Mouse (Mus musculus) gastrocnemius, postnatal 4 days (tissue): ENCODE data around the gene Tbc1d21. TPM values are rescaled to one million over a fixed set of nuclear protein-coding genes. Genes with fewer than 3 reads are reported as not detected.
A peak's percentile ranks its signal among the peaks of the same experiment; 100 is the strongest.

ENCODE experiments used
- DNase-seq, 2 experiments: peaks; one replicate each; pipeline ENCODE4 v3.0.0; 2021 to 2022; ENCODE audit warnings: low spot score in 2 of 2, mixed read lengths in 2 of 2
- long read RNA-seq, 2 experiments: library from polyadenylated mRNA; stranded (forward); transcript quantifications; one replicate each; pipeline ENCODE4 v2.0.0; 2021
- total RNA-seq, 2 experiments: library from RNA; stranded (reverse); gene quantifications; 2 replicates each; pipeline ENCODE4 v1.2.3; 2021

The Tbc1d21 gene
- not detected for total RNA-seq
- long read RNA-seq, experiment 1: 0 reads
- long read RNA-seq, experiment 2: 0 reads

DNA sequence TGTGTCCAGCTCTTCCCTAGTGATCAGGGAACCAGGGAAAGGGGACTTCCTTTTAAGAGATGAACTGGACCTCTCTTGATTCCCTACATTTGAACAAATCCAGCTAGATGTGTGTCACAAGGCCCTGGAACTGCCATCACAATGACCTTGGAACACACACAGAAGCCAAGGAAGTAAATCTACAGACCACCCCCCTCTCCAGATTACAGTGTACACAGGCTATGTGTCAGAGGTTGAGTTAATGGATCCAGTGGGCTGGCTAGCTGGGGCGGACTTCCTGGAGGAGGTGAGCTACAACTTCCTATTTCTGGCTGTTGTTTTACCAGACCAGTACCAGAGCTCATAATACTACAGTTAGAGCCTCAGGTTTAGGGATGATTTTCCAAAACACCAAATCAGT is at the start of gene Tbc1d21:
TSS of gene Tbc1d21 (minus strand) at position 101 of the 400 bp plus-strand sequence.
- no peak for DNase-seq

DNA sequence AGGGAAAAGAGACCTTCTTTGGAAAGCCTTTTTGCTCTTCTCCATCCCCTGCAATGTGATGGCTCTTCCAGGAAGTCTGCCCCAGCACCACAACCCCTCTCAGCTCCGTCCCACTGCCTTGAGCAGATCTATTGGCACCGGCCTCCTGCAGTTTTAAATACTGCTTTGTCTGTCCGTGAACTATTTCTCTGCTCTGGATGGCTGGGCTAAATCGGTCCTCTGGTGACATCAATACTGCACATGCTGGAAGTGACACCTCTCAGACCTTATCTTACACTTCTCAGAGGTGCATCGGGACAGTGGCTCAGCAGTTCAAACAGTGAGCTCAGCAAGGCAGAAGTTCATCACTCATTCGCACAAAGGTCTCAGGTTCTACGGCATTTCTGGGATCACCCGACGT is 41.3 kb upstream of the Tbc1d21 start:
- DNase-seq: no peak

DNA sequence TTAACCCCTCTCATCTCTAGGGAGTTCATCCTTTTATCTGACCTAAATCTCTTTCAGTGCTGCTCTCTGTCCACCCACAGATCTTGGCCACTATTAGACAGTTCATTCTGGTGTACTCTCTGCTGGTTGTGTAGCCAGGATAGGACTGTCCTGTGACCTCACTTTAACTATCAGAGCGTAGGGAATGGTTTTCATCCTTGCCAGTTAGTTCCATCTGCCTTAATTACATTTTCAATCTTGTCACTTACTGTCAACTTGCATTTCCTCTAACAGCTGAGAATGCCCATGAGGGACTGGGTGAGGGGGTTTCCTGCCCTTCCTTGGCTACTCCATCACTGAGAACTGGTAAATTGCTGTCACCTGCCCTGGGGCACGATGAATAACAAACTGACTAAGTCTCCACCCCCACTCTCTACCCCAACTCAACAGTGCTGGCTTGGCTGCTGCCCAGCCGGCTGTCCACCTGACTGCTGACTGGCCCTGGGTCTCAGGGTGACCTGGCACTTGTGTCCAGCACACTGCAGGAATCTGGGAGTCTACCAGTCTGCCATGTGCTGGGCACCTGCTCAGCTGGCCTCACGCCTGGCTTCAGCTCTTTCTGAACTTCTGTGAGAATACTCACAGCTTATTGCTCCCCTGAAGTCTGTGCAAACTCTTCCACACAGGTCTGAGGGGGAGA is 39.9 kb upstream of the Tbc1d21 start:
- DNase-seq: peak in 1 of 2 experiments; percentile 23

DNA sequence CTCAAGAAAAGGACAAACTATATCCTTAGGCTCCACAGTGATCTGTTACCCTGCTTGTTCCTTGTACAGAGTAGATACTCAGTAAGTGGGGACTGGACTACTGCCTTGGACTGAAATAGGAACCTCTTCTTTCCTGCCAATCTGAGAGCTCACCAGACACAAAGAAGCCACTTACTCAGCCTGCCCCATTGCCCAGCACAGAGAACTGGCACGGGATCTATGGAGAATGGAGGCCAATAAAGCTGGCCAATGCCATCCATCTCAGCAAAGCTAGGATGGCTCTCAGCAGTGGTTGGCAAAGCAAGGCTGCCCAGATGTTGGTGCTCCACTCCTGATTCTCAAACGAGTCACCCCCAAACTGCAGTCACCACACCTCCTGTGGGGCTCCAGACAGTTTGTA is 39.0 kb upstream of the Tbc1d21 start:
- DNase-seq: no peak

DNA sequence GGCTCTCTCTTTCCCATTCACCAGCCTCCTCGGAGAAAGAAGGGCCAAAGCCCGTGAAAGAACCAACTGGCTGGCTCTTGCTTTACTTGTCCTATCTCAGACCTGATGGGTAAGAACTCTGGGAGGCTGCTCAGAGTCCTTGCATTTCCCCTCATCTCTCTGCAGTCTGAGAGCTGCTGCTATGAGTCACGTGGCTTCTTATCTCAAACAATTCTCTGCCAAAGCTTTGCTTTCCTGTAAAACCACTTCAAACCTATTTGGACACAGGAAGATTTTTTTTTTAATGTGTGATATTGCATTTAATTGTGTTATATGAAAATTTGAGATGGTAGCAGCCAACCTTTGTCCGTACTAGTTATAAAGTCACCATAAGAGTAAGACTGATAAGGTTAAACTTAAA is 34.2 kb upstream of the Tbc1d21 start:
- no peak for DNase-seq

DNA sequence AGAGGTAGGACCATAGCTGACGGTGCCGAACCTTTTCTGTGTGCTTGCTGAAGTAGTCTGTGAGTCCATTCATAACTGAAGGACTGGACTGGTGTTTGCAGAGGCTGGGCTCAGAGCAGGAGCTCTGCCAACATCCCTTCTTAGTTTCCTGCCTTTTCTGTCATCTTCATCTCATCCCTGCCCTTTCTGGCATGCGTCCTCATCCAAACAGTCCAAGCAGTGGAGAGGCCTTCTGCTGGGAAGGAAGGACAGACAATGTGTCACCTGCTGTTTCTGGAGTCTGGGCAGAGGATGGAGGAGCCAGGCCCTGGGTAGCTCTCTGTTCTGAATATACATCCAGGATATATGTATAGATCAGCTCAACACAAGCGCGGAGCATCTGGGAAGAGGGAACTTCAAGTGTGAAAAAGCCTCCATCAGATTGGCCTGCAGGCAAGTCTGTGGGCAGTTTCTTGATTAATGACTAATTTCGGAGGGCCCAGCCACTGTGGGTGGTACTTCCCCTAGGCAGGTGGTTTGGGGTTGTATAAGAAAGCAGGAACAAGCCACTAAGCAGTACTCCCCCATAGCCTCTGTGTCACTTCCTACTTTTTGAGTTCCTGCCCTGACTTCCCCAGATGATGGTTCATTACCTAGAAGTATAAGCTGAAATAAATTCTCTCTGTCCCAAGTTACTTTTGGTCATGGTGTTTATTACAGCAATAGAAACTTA is 31.3 kb upstream of the Tbc1d21 start:
- DNase-seq: no peak

DNA sequence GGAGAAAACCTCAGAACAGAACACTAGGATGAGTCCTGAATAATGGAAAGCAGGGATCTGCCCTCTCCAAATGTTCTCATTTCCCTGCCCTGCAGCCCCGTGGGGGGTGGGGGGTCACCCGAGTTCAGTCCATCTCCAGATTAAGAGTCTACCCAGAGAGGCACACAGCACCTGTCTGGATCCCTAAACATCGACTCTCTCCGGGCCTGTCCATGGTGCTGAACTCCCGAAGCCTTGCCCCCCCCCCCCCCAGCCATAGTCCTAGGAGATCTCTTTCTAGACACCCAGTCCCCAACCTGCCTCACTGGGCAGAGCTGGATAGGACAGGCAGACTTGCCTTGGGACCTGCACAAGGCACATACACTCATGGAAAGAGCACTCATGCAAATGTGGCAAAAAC is 29.4 kb upstream of the Tbc1d21 start:
- no peak for DNase-seq

DNA sequence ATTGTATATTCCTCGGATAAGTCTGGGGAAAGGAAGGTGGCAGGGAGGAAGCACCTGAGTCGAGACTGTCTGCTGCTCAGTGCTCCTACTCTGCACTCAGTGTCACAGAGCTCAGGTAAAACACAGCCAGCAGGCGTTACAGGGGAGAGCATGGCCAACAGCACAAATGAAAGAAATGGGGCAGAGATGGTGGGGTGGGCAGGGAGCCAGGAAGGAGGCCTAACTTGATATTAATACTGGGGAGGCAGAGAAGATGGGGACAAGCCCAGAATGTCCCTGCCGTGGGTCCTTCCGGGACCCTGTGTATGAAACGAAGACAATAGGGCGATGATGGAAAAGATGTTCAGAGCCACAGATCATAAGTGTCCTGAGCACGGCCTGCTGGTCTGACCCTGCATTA is 24.4 kb upstream of the Tbc1d21 start:
- DNase-seq: no peak

DNA sequence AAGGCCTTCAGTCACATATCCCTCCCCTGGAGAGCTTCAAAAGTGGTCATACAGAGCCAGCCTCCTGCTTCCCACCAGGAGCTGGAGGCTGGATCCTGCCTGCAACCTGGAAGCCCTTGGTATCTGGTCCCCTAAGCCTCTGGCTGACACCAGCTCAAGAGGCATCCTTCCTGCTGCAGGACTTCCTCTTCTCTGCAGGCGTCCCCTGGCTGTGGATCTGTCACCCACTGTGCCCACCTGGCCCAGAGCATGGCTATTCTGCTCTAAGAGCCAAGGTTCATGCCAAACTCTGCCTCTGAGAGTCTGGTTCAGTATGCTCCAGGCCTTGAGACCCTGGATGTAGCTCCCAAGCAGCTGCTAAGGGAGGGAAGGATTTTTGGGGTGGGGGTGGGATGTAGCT is 23.6 kb upstream of the Tbc1d21 start:
- no peak for DNase-seq

DNA sequence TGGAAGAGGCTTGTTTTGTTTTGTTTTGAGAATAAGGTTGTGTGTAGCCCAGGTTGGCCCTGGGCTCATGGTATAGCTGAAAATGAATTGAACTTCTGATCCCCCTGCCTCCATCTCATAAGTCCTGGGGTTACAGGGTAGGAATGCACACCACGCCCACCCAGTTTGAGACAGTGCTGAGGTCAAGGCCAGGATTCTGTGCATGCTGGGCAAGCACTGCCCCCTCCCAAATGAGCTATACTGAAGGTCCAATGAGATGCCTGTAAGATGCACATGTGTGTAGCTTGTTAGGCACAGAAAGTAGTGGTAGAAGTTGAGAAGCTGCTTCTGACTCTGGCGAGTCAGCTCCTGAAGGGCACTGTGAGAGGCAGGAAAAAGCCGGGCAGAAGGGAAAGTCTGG is 18.1 kb upstream of the Tbc1d21 start:
- DNase-seq: no peak

DNA sequence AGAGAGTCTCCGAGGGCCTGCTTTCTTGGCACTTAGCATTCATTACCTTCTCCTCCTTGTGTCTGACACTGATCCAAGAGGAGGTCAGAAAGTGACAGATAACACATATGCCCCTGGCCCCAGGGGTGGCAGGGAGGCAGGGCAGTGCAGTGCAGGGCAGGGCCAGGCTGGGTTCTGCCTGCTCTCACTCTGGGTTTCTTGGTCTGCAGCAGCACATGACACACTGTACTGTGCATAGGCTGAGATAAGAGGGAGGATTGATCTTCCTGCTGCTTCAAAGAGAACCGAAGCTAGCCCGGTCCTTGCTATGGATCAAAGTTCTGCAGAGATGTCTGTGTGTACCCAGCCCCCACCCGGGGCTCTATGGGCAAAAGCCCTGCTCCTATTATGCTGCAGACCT is 8.6 kb upstream of the Tbc1d21 start:
- DNase-seq: no peak

DNA sequence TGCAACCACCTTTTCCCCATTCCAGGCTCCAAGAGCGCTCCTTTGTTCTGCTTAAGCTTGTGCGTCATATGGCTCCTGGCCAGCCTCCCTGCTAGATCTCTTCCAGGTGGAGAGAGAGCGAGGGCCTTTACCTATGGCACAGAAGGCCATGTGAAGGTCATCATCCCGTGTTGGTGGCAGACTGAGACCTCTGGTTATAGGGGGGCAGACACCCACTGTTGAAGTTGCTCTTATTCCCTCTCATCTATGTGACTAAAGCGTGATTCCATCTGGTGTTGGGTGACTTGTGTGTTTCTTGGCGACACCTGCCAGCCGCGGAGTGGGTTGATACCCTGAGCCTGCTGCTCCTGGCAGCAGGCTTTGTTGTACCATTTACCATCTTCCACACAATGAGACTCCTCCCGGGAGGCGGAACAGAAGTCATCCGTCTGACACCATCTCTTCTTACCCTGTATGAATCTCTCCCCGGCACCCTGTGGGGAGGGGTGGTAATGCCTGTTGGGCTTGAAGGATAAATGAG is 3.7 kb upstream of the Tbc1d21 start:
- DNase-seq: no peak

DNA sequence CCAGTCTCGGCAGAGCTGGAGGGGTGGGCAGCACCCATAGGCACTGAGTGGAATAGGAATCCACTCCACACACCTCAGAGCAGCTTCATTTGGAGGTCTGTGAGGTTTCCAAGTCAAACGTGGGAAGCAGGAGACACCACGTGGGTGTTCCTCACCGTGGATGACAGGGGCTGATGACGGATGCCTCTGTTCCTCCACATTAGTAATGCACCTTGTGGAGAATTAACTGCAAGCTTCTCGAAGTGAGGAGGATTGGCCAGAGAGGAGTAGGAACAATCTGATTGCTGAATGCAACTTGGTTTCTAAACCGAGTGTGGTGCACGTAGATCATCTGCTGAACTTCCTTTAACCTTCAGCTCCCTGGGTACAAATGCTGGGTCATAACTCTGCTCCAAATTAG is 1.7 kb upstream of the Tbc1d21 start:
- no peak for DNase-seq

DNA sequence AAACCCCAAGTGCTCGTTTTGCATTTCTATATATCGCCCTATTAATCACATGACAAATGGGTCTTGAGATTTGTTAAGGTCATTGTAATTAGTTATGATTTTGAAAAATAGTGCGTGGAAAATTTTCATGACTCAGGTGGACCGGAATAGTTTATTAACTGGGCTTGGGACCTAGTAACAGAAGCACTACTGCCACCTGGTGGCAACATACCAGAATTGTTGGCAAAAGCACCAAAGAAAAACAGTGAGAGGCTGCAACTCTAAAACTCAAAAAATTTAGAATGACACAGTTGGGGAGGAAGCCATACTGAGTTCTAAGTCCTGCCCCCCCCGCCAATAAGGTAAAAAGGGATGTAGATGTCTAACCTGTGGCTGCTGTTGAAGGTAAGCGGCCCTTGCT is 611 bp downstream of the Tbc1d21 start:
- peak in 1 of 2 experiments; percentile 53 for DNase-seq

DNA sequence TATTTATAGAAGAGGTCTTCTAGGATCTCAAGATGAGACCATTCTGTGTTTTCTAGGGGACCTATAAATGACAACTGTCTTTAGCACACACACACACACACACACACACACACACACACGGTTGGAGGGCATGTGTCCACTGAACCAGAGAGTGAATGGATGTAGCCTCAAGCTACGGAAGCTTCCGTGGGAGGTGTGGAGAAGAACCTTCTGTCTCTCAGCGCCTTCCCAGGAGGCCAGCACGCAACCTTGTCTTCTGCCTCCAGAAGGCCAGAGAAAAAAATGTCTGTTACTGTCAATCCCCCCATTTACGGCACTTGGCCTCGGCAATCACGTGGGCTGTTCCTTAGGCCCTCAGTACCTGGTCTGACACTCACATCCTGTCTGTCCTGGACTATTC is 5.9 kb downstream of the Tbc1d21 start:
- DNase-seq: no peak

DNA sequence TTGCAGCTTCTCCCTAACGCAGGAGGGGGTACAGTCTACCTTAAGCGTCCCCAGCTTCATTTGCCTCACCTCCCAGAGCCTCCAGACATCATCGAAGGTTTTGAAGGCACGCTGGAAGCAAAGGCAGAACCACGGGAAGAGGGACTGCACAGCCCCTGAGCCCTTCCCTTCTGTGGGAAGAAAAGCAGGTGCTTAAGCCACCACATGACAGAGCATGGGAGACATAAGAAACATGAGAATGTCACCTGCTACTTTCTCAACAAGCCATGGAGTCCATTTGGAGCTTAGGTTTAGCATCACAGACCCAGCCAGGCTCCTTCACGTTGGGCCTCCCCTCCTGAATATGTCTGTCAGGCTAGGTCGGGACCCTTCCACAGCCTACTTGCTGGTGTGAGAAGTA is 8.3 kb downstream of the Tbc1d21 start:
- no peak for DNase-seq

DNA sequence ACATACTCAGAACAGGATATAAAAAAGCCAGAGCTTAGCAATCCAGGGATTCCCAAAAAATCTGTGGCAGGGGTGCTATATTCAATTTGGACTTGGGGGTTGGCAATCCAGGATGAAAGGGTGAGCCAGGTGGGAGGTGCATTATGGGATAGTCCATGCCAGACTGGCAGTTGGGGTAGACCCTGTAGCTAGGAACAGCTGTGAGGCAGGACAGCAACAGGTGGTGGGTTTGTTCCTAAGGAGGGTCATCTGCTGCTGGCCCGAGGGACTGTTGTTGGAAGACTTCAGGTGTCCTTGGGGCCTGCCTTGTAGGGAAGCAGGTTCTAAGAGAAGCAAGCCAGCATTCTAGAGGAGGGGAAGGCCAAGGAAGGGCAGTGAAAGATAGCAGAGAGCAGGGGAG is 8.9 kb downstream of the Tbc1d21 start:
- no peak for DNase-seq

DNA sequence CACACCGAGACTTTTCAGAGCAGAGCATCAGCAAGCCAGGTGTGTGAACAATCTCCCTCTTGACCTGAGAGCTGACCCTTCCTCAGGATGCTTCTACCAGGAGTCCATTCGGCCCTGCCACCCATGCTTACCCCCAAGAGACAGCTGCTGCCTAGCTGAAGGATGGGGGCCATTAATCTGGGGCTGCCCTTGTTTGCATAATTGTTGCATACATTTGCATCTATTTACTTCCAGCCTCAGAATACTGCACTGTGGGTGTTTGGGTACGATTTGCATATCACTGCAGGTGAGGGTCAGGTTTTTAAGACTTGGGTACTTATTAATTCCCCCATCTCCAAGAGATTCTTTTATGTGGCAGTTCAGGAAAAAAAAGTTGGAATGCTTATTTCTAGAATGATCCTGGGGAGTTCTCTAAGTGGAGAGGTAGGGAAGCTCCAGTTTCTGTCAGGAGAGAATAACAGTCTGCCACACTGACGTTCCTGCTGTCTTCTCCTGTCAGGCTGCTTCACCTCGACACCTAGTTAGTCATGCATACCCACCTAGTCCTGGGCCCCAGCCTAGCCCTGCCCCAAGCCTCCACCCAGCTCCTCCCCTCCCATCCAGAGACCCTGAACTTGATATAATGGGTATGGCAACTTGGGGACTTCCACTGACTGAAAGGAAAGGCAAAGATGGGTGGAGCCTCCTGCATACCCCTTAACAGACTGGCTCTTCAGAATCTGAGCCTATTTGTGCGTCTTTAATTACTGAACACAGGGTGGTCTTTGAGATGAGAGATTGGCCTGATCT is 14.8 kb downstream of the Tbc1d21 start:
- DNase-seq: no peak

DNA sequence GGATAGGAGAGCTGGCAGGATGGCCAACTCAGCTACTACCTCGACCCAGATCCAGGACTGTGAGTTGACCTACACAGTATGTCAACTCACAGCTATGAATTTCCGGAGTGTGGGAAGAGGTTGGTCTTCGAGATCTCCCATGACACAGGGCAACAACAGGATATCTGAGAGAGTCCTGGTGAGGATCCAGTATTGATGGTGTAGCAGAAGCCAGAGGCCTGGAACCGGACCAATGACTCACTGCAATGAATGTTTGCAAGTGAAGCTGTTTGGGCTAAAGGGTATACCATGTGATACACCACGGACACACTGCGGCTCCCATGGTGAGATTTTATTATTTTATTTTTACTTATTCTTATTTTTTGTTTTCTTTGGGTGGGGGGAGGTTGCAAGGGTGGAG is 15.6 kb downstream of the Tbc1d21 start:
- no peak for DNase-seq

DNA sequence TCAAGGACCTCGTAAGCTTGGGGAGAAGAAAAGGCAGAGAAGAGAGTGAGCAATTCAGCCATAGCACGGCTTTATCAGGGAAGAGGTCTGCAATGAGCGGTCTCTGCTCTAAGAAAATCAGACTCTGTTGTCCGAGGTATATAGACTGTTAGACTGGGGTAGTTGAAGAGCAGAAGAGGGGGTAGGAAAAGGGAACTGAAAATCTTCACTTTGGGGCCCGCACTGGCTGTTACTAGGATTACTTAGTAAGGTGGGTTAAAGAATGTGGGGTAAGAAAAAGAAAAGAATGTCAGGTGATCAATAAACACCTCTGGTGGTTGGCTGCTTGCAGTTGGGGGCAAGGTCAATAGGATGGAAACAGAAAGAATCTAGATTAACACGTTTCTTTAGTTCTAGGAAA is 17.0 kb downstream of the Tbc1d21 start:
- no peak for DNase-seq

DNA sequence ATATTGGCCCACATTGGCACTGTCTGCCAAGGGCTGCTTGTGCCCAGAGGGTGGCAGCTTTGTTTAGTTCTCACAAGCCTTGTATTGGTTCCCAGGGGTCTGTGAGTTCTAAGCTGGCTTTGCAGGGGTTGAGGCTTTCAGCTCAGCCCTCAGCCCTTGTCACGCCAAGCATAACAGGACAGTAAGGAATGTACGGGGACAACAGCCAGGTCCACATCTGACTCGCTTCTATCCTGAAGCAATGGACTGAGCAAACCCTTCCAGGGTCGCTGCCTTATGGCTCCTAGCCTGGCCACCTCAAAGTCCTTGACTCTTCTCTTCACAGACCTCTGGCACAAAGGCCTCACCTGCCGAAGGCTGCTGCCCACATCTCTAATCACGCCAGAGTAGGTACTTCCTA is 22.5 kb downstream of the Tbc1d21 start:
- DNase-seq: no peak

DNA sequence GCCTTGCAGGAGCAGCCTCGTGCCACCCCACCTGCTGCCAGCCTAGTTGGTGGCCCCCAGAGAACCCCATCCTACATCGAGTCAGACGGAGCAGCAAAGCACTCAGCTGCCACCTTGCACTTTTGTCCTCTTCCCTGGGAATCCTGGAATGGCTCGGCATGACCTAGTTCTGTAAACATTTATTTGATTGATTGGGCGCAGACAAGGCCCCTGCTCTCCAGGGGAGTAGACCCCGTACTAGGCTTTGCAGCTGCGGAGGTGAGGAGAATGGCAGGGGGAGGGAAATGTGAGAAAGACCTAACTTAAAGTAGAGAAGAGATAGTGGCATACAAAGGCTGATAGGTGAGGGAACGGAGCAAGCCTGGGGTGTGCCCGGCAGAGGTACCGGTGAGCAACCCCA is 23.8 kb downstream of the Tbc1d21 start:
- no peak for DNase-seq
